Mouse (Mus musculus) embryonic facial prominence, embryonic 15.5 days (tissue): ENCODE data around the gene Hpf1. TPM values are rescaled to one million over a fixed set of nuclear protein-coding genes. Genes with fewer than 3 reads are reported as not detected.

ENCODE experiments used
- ATAC-seq: fragments of 200-750 bp; cut with Nextera tagmentation; 2 replicates; pipeline ENCODE4 v1.8.0; 2017; ENCODE audit warnings: low read depth, moderate TSS enrichment; ENCODE audit not compliant: insufficient number of reproducible peaks, low FRiP score, low TSS enrichment
- H3K27ac ChIP-seq: fragments of 300-500 bp; sonication (generic); replicated peaks from 2 replicates; pipeline ENCODE4 v1.5.1; 2015; ENCODE audit warnings: mild to moderate bottlenecking, inconsistent platforms
- H3K27me3 ChIP-seq: fragments of 300-500 bp; sonication (generic); 2 replicates; pipeline ENCODE4 v1.6.1; 2015; ENCODE audit warnings: inconsistent platforms
- H3K36me3 ChIP-seq: fragments of 300-500 bp; sonication (generic); 2 replicates; pipeline ENCODE4 v1.6.1; 2015; ENCODE audit warnings: mild to moderate bottlenecking, inconsistent platforms
- H3K4me1 ChIP-seq: fragments of 300-500 bp; sonication (generic); 2 replicates; pipeline ENCODE4 v1.6.1; 2015; ENCODE audit warnings: inconsistent platforms
- H3K4me2 ChIP-seq: fragments of 300-500 bp; sonication (generic); replicated peaks from 2 replicates; pipeline ENCODE4 v1.6.1; 2015; ENCODE audit warnings: mild to moderate bottlenecking, inconsistent platforms
- H3K4me3 ChIP-seq: fragments of 300-500 bp; sonication (generic); replicated peaks from 2 replicates; pipeline ENCODE4 v1.5.1; 2015; ENCODE audit warnings: mild to moderate bottlenecking, inconsistent platforms
- H3K9ac ChIP-seq: fragments of 300-500 bp; sonication (generic); 2 replicates; pipeline ENCODE4 v1.6.1; 2015; ENCODE audit warnings: inconsistent platforms
- H3K9me3 ChIP-seq: fragments of 300-500 bp; sonication (generic); replicated peaks from 2 replicates; pipeline ENCODE4 v1.6.1; 2016; ENCODE audit warnings: inconsistent platforms
- WGBS: fragments of 180-500 bp; shearing (Covaris S2); methylation state at CpG from one replicate; pipeline ENCODE4 v1.1.7; 2015; 5-methylcytosine and 5-hydroxymethylcytosine counted together
- polyA plus RNA-seq: library from polyadenylated mRNA; unstranded; fragments of >200 nt; fragmentation: Nextera tagmentation; extraction: Ambion mirVana; gene quantifications from 2 replicates; pipeline ENCODE4 v1.2.1, GENCODE M21; 2015

Gene Hpf1
- 85.4 and 87.2 TPM in 2 replicates for polyA plus RNA-seq

GRCm38 (mm10) chr8:60889843-60890519, at the start of gene Hpf1:
Gene Hpf1, plus strand, starts transcription at chr8:60890418.
- Histone ChIP-seq H3K27me3 (no peaks in the 10 kb centered on the region), H3K9ac (peak within 1 kb of the TSS; percentile 69), H3K36me3 (no peaks in the 10 kb centered on the region), H3K4me1 (peaks cover 11% of the 10 kb centered on the region), H3K27ac (peak within 1 kb of the TSS; percentile 35; the same call in 1 of the 2 replicates), H3K4me3 (peak within 1 kb of the TSS; percentile 81), H3K4me2 (peak within 1 kb of the TSS; percentile 71), H3K9me3 (no peaks in the 10 kb centered on the region)
- peak; percentile 98 for ATAC-seq
- 5% methylated on average over 43 of the region's 43 CpGs for WGBS

DNA sequence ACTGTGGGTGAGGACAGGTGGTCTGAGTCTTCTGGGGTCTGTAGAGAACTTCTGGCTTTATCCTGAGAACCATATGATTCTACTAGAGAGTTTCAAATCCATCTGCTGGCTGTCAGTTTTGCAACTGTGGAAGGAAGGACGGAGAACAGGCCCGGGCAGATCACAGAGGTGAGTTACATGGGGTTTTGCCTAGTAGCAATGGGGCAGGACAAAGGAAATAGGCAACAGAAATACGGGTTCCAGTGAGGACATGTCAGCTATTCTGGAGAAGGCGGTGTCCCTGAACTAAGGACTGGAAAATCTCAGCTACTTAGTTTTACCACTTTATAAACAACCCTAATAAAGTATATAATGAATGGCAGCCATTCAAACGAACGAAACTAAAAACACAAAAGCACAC, 47.8 kb upstream of the Hpf1 start:
- ATAC-seq, result no peak
- H3K36me3 ChIP-seq, result no peaks in the 10 kb centered on the region
- H3K9ac ChIP-seq, result no peak overlapping the region
- WGBS, result 51% methylated on average over 6 of the region's 6 CpGs
- H3K4me1 ChIP-seq, result no peaks in the 10 kb centered on the region
- H3K27ac ChIP-seq, result no peak overlapping the region
- no peak overlapping the region for H3K4me2 ChIP-seq
- no peak overlapping the region for H3K4me3 ChIP-seq
- no peaks in the 10 kb centered on the region for H3K27me3 ChIP-seq
- H3K9me3 ChIP-seq, result no peaks in the 10 kb centered on the region

DNA sequence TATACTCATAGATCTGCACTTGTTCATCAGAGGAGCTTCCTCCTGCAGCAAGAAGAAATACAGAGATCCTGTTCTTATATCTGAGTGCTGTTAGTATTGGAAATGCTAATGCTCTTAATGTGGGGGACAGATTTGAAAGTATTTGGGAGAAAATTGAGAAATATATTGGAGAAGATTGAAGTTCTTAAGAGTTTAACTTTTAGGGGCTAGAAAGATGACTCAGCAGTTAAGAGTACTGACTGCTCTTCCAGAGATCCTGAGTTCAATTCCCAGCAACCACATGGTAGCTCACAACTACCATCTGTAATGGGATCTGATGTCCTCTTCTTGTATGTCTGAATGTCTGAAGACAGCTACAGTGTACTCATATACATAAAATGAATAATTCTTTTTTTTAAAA, 32.7 kb upstream of the Hpf1 start:
- ATAC-seq, result no peak
- no peaks in the 10 kb centered on the region for H3K9me3 ChIP-seq
- no peak overlapping the region for H3K27ac ChIP-seq
- H3K36me3 ChIP-seq, result no peaks in the 10 kb centered on the region
- no peak overlapping the region for H3K4me2 ChIP-seq
- no peaks in the 10 kb centered on the region for H3K27me3 ChIP-seq
- no peaks in the 10 kb centered on the region for H3K4me1 ChIP-seq
- H3K4me3 ChIP-seq, result no peak overlapping the region
- no peak overlapping the region for H3K9ac ChIP-seq

DNA sequence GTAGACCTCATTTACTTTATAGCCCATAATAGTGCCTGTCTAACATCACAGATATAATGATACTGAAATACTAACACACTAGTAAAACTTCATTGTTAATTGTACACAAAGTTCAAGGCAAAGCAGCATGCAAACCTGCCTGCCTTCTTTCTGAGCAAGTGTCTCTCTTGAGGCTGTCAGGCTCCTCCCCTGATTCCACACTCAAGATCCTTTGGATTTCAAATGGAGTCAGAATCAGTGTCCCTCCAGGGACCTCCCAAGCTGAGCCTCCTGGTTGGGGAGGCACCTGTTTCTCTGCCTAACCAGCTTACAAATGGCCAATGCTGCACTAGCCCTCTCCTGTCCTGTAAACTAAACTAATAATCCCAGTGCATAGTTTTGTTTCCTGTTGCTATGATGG, 32.1 kb upstream of the Hpf1 start:
- no peak overlapping the region for H3K9ac ChIP-seq
- no peaks in the 10 kb centered on the region for H3K9me3 ChIP-seq
- no peak overlapping the region for H3K27ac ChIP-seq
- no peaks in the 10 kb centered on the region for H3K36me3 ChIP-seq
- H3K4me3 ChIP-seq, result no peak overlapping the region
- no peaks in the 10 kb centered on the region for H3K27me3 ChIP-seq
- H3K4me1 ChIP-seq, result no peaks in the 10 kb centered on the region
- ATAC-seq, result no peak
- H3K4me2 ChIP-seq, result no peak overlapping the region

GRCm38 (mm10) chr8:60858911-60859476, 31.2 kb upstream of the Hpf1 start:
- H3K4me1 ChIP-seq, result no peaks in the 10 kb centered on the region
- H3K27ac ChIP-seq, result no peak overlapping the region
- H3K4me3 ChIP-seq, result no peak overlapping the region
- H3K36me3 ChIP-seq, result no peaks in the 10 kb centered on the region
- no peak for ATAC-seq
- H3K27me3 ChIP-seq, result no peaks in the 10 kb centered on the region
- 68% methylated on average over 4 of the region's 4 CpGs for WGBS
- H3K9ac ChIP-seq, result no peak overlapping the region
- H3K9me3 ChIP-seq, result no peaks in the 10 kb centered on the region
- no peak overlapping the region for H3K4me2 ChIP-seq

GRCm38 (mm10) chr8:60859605-60860004, 30.6 kb upstream of the Hpf1 start:
- no peak for ATAC-seq

GRCm38 (mm10) chr8:60860749-60861148, 29.5 kb upstream of the Hpf1 start:
- H3K4me3 ChIP-seq, result no peak overlapping the region
- H3K36me3 ChIP-seq, result no peaks in the 10 kb centered on the region
- no peak overlapping the region for H3K9ac ChIP-seq
- WGBS, result 72% methylated on average over 3 of the region's 3 CpGs
- H3K9me3 ChIP-seq, result no peaks in the 10 kb centered on the region
- no peak overlapping the region for H3K27ac ChIP-seq
- no peak overlapping the region for H3K4me2 ChIP-seq
- no peak for ATAC-seq
- H3K4me1 ChIP-seq, result no peaks in the 10 kb centered on the region
- no peaks in the 10 kb centered on the region for H3K27me3 ChIP-seq

More at GRCm38 (mm10) chr8:60859605-60860004, 30.6 kb upstream of the Hpf1 start:
- Histone ChIP-seq H3K4me3 (no peak overlapping the region), H3K4me1 (no peaks in the 10 kb centered on the region), H3K9ac (no peak overlapping the region), H3K9me3 (no peaks in the 10 kb centered on the region), H3K36me3 (no peaks in the 10 kb centered on the region), H3K27me3 (no peaks in the 10 kb centered on the region), H3K27ac (no peak overlapping the region), H3K4me2 (no peak overlapping the region)
- 70% methylated on average over 9 of the region's 9 CpGs for WGBS

GRCm38 (mm10) chr8:60861783-60862182, 28.4 kb upstream of the Hpf1 start:
- no peaks in the 10 kb centered on the region for H3K9me3 ChIP-seq
- H3K4me1 ChIP-seq, result no peaks in the 10 kb centered on the region
- ATAC-seq, result no peak
- no peak overlapping the region for H3K4me2 ChIP-seq
- no peak overlapping the region for H3K4me3 ChIP-seq
- H3K27ac ChIP-seq, result no peak overlapping the region
- no peaks in the 10 kb centered on the region for H3K36me3 ChIP-seq
- H3K9ac ChIP-seq, result no peak overlapping the region
- no peaks in the 10 kb centered on the region for H3K27me3 ChIP-seq
- WGBS, result 83% methylated on average over 6 of the region's 6 CpGs

DNA sequence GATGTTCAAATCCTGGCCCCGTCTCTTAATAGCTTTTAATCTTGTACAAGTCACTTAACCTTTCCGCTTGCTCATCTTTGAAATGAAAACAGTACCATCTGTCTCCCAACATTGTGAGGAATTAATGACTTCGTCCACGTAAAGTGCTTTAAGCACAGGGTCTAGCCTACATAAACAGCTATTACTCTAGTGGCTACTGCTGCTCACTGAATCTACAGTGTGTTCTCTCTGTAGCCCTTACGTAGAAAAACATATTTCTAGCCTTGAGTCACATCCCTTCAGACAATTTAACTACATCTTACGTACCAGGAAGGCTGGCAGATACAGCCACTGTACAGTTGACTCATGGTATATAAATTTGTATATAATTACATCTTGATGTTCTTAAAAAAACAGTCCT, 25.3 kb upstream of the Hpf1 start:
- no peaks in the 10 kb centered on the region for H3K4me1 ChIP-seq
- H3K4me2 ChIP-seq, result no peak overlapping the region
- H3K9ac ChIP-seq, result no peak overlapping the region
- WGBS, result 78% methylated on average over 6 of the region's 6 CpGs
- H3K27me3 ChIP-seq, result no peaks in the 10 kb centered on the region
- no peak overlapping the region for H3K27ac ChIP-seq
- no peaks in the 10 kb centered on the region for H3K9me3 ChIP-seq
- H3K4me3 ChIP-seq, result no peak overlapping the region
- no peaks in the 10 kb centered on the region for H3K36me3 ChIP-seq
- no peak for ATAC-seq

- Histone ChIP-seq H3K36me3 (no peaks in the 10 kb centered on the region), H3K9ac (no peak overlapping the region), H3K4me2 (no peak overlapping the region), H3K27ac (no peak overlapping the region), H3K9me3 (no peaks in the 10 kb centered on the region), H3K4me3 (no peak overlapping the region), H3K4me1 (no peaks in the 10 kb centered on the region), H3K27me3 (no peaks in the 10 kb centered on the region)
- WGBS, result 32% methylated on average over 3 of the region's 3 CpGs
- ATAC-seq, result no peak
Measured at GRCm38 (mm10) chr8:60865504-60866114, 24.6 kb upstream of the Hpf1 start.

DNA sequence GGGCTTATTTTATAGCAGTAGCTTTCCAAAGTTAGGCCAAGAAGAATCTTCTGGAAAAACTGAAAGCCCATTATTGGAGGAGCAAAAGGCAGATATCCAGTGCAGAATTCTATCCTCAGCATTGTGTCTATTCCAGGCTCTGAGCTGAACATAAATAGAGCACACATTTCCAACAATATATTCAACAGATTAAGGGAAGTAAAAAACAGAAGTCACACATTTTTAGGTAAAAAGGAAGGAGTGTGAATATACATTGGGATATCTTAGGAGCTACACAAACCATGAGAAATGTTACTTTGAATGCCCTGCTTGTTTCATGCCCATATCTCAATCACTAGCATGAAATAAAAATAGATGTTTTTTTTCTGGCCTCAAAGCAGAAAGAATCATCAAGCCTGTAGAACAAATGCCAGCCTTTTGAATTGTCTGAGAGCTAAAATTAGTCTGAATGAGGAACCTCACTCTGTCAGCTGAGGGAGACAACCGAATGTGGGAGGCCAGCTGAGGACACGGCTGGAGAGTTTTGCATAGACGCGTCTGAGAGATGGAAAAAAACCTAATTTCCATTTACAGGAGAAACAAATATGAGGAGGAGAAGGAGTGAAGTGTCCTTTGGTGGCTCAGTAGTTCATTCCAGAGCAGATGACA, 22.6 kb upstream of the Hpf1 start:
- no peaks in the 10 kb centered on the region; the same call in 1 of the 2 replicates for H3K27me3 ChIP-seq
- no peak overlapping the region for H3K4me2 ChIP-seq
- no peak overlapping the region for H3K9ac ChIP-seq
- H3K9me3 ChIP-seq, result no peaks in the 10 kb centered on the region
- no peak overlapping the region for H3K4me3 ChIP-seq
- WGBS, result 70% methylated on average over 4 of the region's 4 CpGs
- H3K4me1 ChIP-seq, result no peaks in the 10 kb centered on the region
- H3K27ac ChIP-seq, result no peak overlapping the region
- no peaks in the 10 kb centered on the region for H3K36me3 ChIP-seq
- ATAC-seq, result no peak
